In the genomic region with DNA sequence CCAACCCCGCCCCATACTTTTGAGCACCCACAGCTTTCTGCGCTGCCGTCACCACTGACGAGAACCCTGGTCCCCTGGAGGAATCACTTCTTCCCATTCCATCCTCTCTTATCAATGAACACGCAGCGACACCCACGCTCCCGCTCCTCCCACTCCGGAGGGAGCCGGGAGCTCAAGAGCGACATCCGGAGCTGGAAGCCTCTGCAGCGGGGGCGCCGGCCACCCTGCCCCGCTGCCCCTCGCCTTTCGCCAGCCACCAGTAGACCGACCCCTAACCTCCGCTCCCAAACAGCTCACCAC, we compare ENCODE assay signal across 8 mouse cellular contexts. TPM values are rescaled to one million over a fixed set of nuclear protein-coding genes. Genes with fewer than 3 reads are reported as not detected.
DNase-seq lines count a peak whose midpoint lies in the region; ATAC-seq and TF ChIP-seq lines count a peak whose summit lies in the region.

No protein-coding gene starts in this region.

- TF ChIP-seq POLR2A in CH12.LX (IDR thresholded peaks at IDR 0.05; ENCODE audit: low read depth, low read length): no peak

- H3K9me3 ChIP-seq in CH12.LX (replicated peaks; ENCODE audit: low read length): no peaks in the 10 kb centered on the region
- H3K9me3 ChIP-seq in embryonic facial prominence, embryonic 13.5 days: no peaks in the 10 kb centered on the region
- no peaks in the 10 kb centered on the region for H3K9me3 ChIP-seq in lung, postnatal 0 days (ENCODE audit: low read length)
- no peaks in the 10 kb centered on the region for H3K9me3 ChIP-seq in stomach, postnatal 0 days (ENCODE audit: control insufficient read depth, low read length)

- no peaks in the 10 kb centered on the region for H3K36me3 ChIP-seq in CH12.LX (replicated peaks in 1 of 2; ENCODE audit: control insufficient read depth in 1 of 2, insufficient read depth in 1 of 2, low read length in 1 of 2)
- no peaks in the 10 kb centered on the region for H3K36me3 ChIP-seq in embryonic facial prominence, embryonic 13.5 days
- H3K36me3 ChIP-seq in lung, postnatal 0 days (ENCODE audit: insufficient read depth, low read length): no peaks in the 10 kb centered on the region
- H3K36me3 ChIP-seq in stomach, postnatal 0 days (ENCODE audit: control insufficient read depth, insufficient read depth, low read length): no peaks in the 10 kb centered on the region

- dilution Hi-C loops in CH12.LX (cut with MboI; ENCODE audit: extremely low pct_ligation_motif_present, extremely low pct_unique_long_range_greater_than_20kb, low sequenced_read_pairs): no loop called here

- H3K4me3 ChIP-seq in gastrocnemius, adult 2 months: peak overlapping the region; percentile 89
- H3K4me3 ChIP-seq in CH12.LX (replicated peaks in 1 of 3; ENCODE audit: low read depth in 2 of 3, low read length in 2 of 3, poor library complexity in 1 of 3): peak overlapping the region; percentile 66 to 85 (median 83)
- peak overlapping the region; percentile 82 for H3K4me3 ChIP-seq in embryonic facial prominence, embryonic 13.5 days
- peak overlapping the region; percentile 80 for H3K4me3 ChIP-seq in lung, postnatal 0 days (ENCODE audit: low read depth, low read length)
- H3K4me3 ChIP-seq in stomach, postnatal 0 days (ENCODE audit: low read depth, low read length): peak overlapping the region; percentile 79

- no peaks in the 10 kb centered on the region for H3K27me3 ChIP-seq in CH12.LX (replicated peaks)
- peaks cover 22% of the 10 kb centered on the region for H3K27me3 ChIP-seq in embryonic facial prominence, embryonic 13.5 days
- H3K27me3 ChIP-seq in lung, postnatal 0 days (replicated peaks; ENCODE audit: insufficient read depth, low read length): no peaks in the 10 kb centered on the region
- no peaks in the 10 kb centered on the region for H3K27me3 ChIP-seq in stomach, postnatal 0 days (ENCODE audit: control insufficient read depth, insufficient read depth, low read length)

- TF ChIP-seq RAD21 in CH12.LX (IDR thresholded peaks at IDR 0.05; ENCODE audit: low read depth, low read length): no peak

- H3K79me2 ChIP-seq in CH12.LX (replicated peaks; ENCODE audit: control insufficient read depth, extremely low read depth, insufficient read depth, poor library complexity, severe bottlenecking): no peaks in the 10 kb centered on the region; the same call in 1 of the 2 replicates

- in situ Hi-C loops in CH12.LX (cut with MboI; ENCODE audit: low pct_ligation_motif_present, low pct_unique_long_range_greater_than_20kb, low sequenced_read_pairs): loop anchor here (5.0 kb wide), 1 partner anchor 34 kb away; no protein-coding TSS in a partner anchor

- no peak for DNase-seq in gastrocnemius, adult 2 months
- DNase-seq in gastrocnemius, postnatal 36 days: no peak
- DNase-seq in CH12.LX (ENCODE audit: extremely low read depth): no peak
- peak; percentile 24 for DNase-seq in lung, postnatal 0 days (ENCODE audit: low spot score)
- DNase-seq in stomach, postnatal 0 days (ENCODE audit: low spot score): no peak
- DNase-seq in ovary, postnatal 10 days (ENCODE audit: low spot score): no peak

- TF ChIP-seq CTCF in gastrocnemius, adult 2 months (IDR thresholded peaks at IDR 0.05): no peak
- TF ChIP-seq CTCF in CH12.LX (conservative IDR thresholded peaks at IDR 0.05 in 1 of 2, IDR thresholded peaks at IDR 0.05 in 1 of 2; ENCODE audit: low read depth in 2 of 2, low read length in 2 of 2): no peak
- no peak for TF ChIP-seq CTCF in lung, postnatal 0 days (IDR thresholded peaks at IDR 0.05)
- TF ChIP-seq CTCF in stomach, postnatal 0 days (IDR thresholded peaks at IDR 0.05; ENCODE audit: low read depth): no peak

- intact Hi-C loops in gastrocnemius, adult 2 months (cut with DNase I): no loop called here
- intact Hi-C loops in gastrocnemius, postnatal 36 days (cut with DNase I): no loop called here

- H3K9ac ChIP-seq in CH12.LX (ENCODE audit: insufficient read depth, low read depth): peak overlapping the region; percentile 62
- H3K9ac ChIP-seq in embryonic facial prominence, embryonic 13.5 days: peak overlapping the region; percentile 82
- H3K9ac ChIP-seq in lung, postnatal 0 days (replicated peaks; ENCODE audit: low read depth): peak overlapping the region; percentile 55; the same call in 1 of the 2 replicates
- H3K9ac ChIP-seq in stomach, postnatal 0 days (ENCODE audit: low read length): peak overlapping the region; percentile 66

- peak overlapping the region; percentile 75; the same call in 1 of the 2 replicates for H3K27ac ChIP-seq in gastrocnemius, adult 2 months
- H3K27ac ChIP-seq in CH12.LX (ENCODE audit: insufficient read depth, low read depth): no peak overlapping the region
- no peak overlapping the region for H3K27ac ChIP-seq in embryonic facial prominence, embryonic 13.5 days
- no peak overlapping the region for H3K27ac ChIP-seq in lung, postnatal 0 days (ENCODE audit: low read length)
- H3K27ac ChIP-seq in stomach, postnatal 0 days (replicated peaks): no peak overlapping the region

- peaks cover 4 to 38% of the 10 kb centered on the region in 2 experiments; a peak in 2 of 4 replicates for H3K4me1 ChIP-seq in CH12.LX (ENCODE audit: control insufficient read depth in 1 of 2, insufficient read depth in 2 of 2)
- H3K4me1 ChIP-seq in embryonic facial prominence, embryonic 13.5 days: peaks cover 31% of the 10 kb centered on the region
- H3K4me1 ChIP-seq in lung, postnatal 0 days (ENCODE audit: insufficient read depth, low read depth, low read length): peaks cover 4% of the 10 kb centered on the region; the same call in 1 of the 2 replicates
- H3K4me1 ChIP-seq in stomach, postnatal 0 days (replicated peaks; ENCODE audit: control insufficient read depth, insufficient read depth): 0 out of 2 replicates have a peak, but pooled peaks cover 3% of the 10 kb centered on the region

- ATAC-seq in embryonic facial prominence, embryonic 13.5 days (ENCODE audit: insufficient number of reproducible peaks, insufficient read depth, low FRiP score, low TSS enrichment, low read depth): no peak
- ATAC-seq in inflammation-experienced regulatory T-cells, adult 6 months: peak; percentile 24
- ATAC-seq in lung, postnatal 0 days: 0 out of 2 replicates have a peak, but pooled peaks have one; percentile 3
- ATAC-seq in stomach, postnatal 0 days (ENCODE audit: low FRiP score, low TSS enrichment): no peak

- H3K4me2 ChIP-seq in CH12.LX (ENCODE audit: insufficient read depth, low read depth, poor library complexity, severe bottlenecking): peak overlapping the region; percentile 39
- peak overlapping the region; percentile 93 for H3K4me2 ChIP-seq in embryonic facial prominence, embryonic 13.5 days
- peak overlapping the region; percentile 95 for H3K4me2 ChIP-seq in lung, postnatal 0 days (replicated peaks; ENCODE audit: low read depth, low read length)
- peak overlapping the region; percentile 85 for H3K4me2 ChIP-seq in stomach, postnatal 0 days (replicated peaks; ENCODE audit: low read depth)

- TF ChIP-seq EP300 in CH12.LX (IDR thresholded peaks at IDR 0.05; ENCODE audit: low read length): no peak
- no peak for TF ChIP-seq EP300 in lung, postnatal 0 days (IDR thresholded peaks at IDR 0.05)
- TF ChIP-seq EP300 in stomach, postnatal 0 days (optimal IDR thresholded peaks at IDR 0.05): no peak

- WGBS in embryonic facial prominence, embryonic 13.5 days: 2% methylated on average over 20 of the region's 20 CpGs
- under 1% methylated on average over 19 of the region's 20 CpGs for WGBS in lung, postnatal 0 days
- under 1% methylated on average over 20 of the region's 20 CpGs for WGBS in stomach, postnatal 0 days

TF ChIP-seq in CH12.LX, 34 proteins besides CTCF, POLR2A, EP300 and RAD21:
- TF ChIP-seq PAX5 (IDR thresholded peaks at IDR 0.05; ENCODE audit: low read length) (no peak), ELF1 (IDR thresholded peaks at IDR 0.05; ENCODE audit: low read depth, low read length) (no peak), MYC (IDR thresholded peaks at IDR 0.05; ENCODE audit: low read depth, low read length) (no peak), MAX (IDR thresholded peaks at IDR 0.05; ENCODE audit: low read length) (no peak), SIN3A (IDR thresholded peaks at IDR 0.05; ENCODE audit: low read length) (no peak)
TF ChIP-seq in CH12.LX: peak in this region for 0.

RNA-seq across cellular contexts. Expression of a gene that starts 4.8 kb away (rescaled TPM):
- total RNA-seq in gastrocnemius, adult 2 months (2021): under 1 TPM; 0.33 to 0.45 TPM
- under 1 TPM; 0.31 to 0.81 TPM for total RNA-seq in gastrocnemius, postnatal 36 days (2021)
- total RNA-seq in CH12.LX (2012; rRNA removed) (4.2 and 5.0 TPM in 2 replicates), CH12.LX (2014; rRNA removed) (2.8 and 3.3 TPM in 2 replicates)
- 4.5 and 4.6 TPM in 2 replicates for polyA plus RNA-seq in CH12.LX (2012; ENCODE audit: insufficient read length, low read depth)
- polyA plus RNA-seq in embryonic facial prominence, embryonic 13.5 days (2015; fragmentation: Nextera tagmentation; extraction: Ambion mirVana): 6.6 and 7.8 TPM in 2 replicates
- polyA plus RNA-seq in inflammation-experienced regulatory T-cells, adult 6 months (2017; shearing (Covaris generic)): 10 to 100 TPM; 18.8 to 20.6 (median 20.2) TPM
- 4.1 and 4.8 TPM in 2 replicates for polyA plus RNA-seq in lung, postnatal 0 days (2015; fragmentation: Nextera tagmentation; extraction: Ambion mirVana)
- polyA plus RNA-seq in stomach, postnatal 0 days (2015; fragmentation: Nextera tagmentation; extraction: Ambion mirVana): 1.4 and 1.7 TPM in 2 replicates

Comparison
In these comparisons a context has a peak if more than half of its experiments do, and no peak if none do; other contexts are left out.
1. H3K4me2 ChIP-seq: peak in every context shown above with its lines; median percentile 95 in lung, postnatal 0 days; 93 in embryonic facial prominence, embryonic 13.5 days; 85 in stomach, postnatal 0 days; 39 in CH12.LX.
2. ATAC-seq: peak in inflammation-experienced regulatory T-cells, adult 6 months (single experiment) and lung, postnatal 0 days (single experiment); none in embryonic facial prominence, embryonic 13.5 days (single experiment) and stomach, postnatal 0 days (single experiment).
3. Peak in every context shown above with its lines, with median percentiles within 50 percentile points of each other: H3K4me3 ChIP-seq and H3K9ac ChIP-seq.